Mouse (Mus musculus) midbrain, embryonic 14.5 days (tissue): Measurements from ENCODE around the gene Elavl2. TPM values are rescaled to one million over a fixed set of nuclear protein-coding genes. Genes with fewer than 3 reads are reported as not detected.
A peak's percentile ranks its signal among the peaks of the same experiment; 100 is the strongest.

ENCODE experiments used
- ATAC-seq: fragments of 200-750 bp; cut with Nextera tagmentation; 2 replicates; pipeline ENCODE4 v1.8.0; 2017; ENCODE audit warnings: moderate number of reproducible peaks, moderate library complexity; ENCODE audit not compliant: low FRiP score, low TSS enrichment
- DNase-seq: peaks from one replicate; pipeline ENCODE4 v3.0.0-alpha.2; 2015
- H3K27ac ChIP-seq: fragments of 300-500 bp; sonication (generic); replicated peaks from 2 replicates; pipeline ENCODE4 v1.5.1; 2014; ENCODE audit warnings: mild to moderate bottlenecking, low read depth, low read length, moderate library complexity
- H3K27me3 ChIP-seq: fragments of 300-500 bp; sonication (generic); 2 replicates; pipeline ENCODE4 v1.6.1; 2014; ENCODE audit warnings: low read length, control low read depth, mixed read lengths; ENCODE audit not compliant: control insufficient read depth, insufficient read depth
- H3K36me3 ChIP-seq: fragments of 300-500 bp; sonication (generic); 2 replicates; pipeline ENCODE4 v1.6.1; 2014; ENCODE audit warnings: low read length, control low read depth; ENCODE audit not compliant: control insufficient read depth, insufficient read depth
- H3K4me1 ChIP-seq: fragments of 300-500 bp; sonication (generic); 2 replicates; pipeline ENCODE4 v1.6.1; 2014; ENCODE audit warnings: mild to moderate bottlenecking, antibody characterized with exemption, low read length, control low read depth; ENCODE audit not compliant: control insufficient read depth, insufficient read depth
- H3K4me2 ChIP-seq: fragments of 300-500 bp; sonication (generic); 2 replicates; pipeline ENCODE4 v1.6.1; 2014; ENCODE audit warnings: mild to moderate bottlenecking, low read length, moderate library complexity
- H3K4me3 ChIP-seq: fragments of 300-500 bp; sonication (generic); replicated peaks from 2 replicates; pipeline ENCODE4 v1.5.1; 2014; ENCODE audit warnings: low read depth, low read length
- H3K9ac ChIP-seq: fragments of 300-500 bp; sonication (generic); replicated peaks from 2 replicates; pipeline ENCODE4 v1.6.1; 2014; ENCODE audit warnings: mild to moderate bottlenecking, low read length, moderate library complexity
- H3K9me3 ChIP-seq: fragments of 300-500 bp; sonication (generic); 2 replicates; pipeline ENCODE4 v1.6.1; 2016; ENCODE audit warnings: low read length, control low read depth, mixed read lengths; ENCODE audit not compliant: control insufficient read depth
- WGBS: fragments of 180-500 bp; shearing (Covaris S2); extraction: QIAGEN DNeasy Blood & Tissue Kit; methylation state at CpG from one replicate; pipeline ENCODE4 v1.1.7; 2014; 5-methylcytosine and 5-hydroxymethylcytosine counted together
- polyA plus RNA-seq: library from polyadenylated mRNA; unstranded; fragments of >200 nt; fragmentation: Nextera tagmentation; extraction: Ambion mirVana; gene quantifications from 2 replicates; pipeline ENCODE4 v1.2.1, GENCODE M21; 2014

Elavl2 gene
- polyA plus RNA-seq, 1 experiment from 2014 or later: 171 TPM

- no peaks in the 10 kb centered on the region for H3K9me3 ChIP-seq
- no peak overlapping the region for H3K4me2 ChIP-seq
- 89% methylated on average over 9 of the region's 9 CpGs for WGBS
- H3K4me1 ChIP-seq: no peaks in the 10 kb centered on the region
- no peak for DNase-seq
- ATAC-seq: no peak
- H3K36me3 ChIP-seq: peaks cover 14% of the 10 kb centered on the region; the same call in 1 of the 2 replicates
- no peak overlapping the region for H3K9ac ChIP-seq
- no peaks in the 10 kb centered on the region for H3K27me3 ChIP-seq
- no peak overlapping the region for H3K27ac ChIP-seq
- no peak overlapping the region for H3K4me3 ChIP-seq
These were observed 156.0 kb downstream of the Elavl2 start for GRCm38 (mm10) chr4:91244554-91244953.

- Histone ChIP-seq H3K4me2 (no peak overlapping the region), H3K36me3 (peaks cover 14% of the 10 kb centered on the region; the same call in 1 of the 2 replicates), H3K9me3 (no peaks in the 10 kb centered on the region), H3K9ac (no peak overlapping the region), H3K4me1 (no peaks in the 10 kb centered on the region), H3K4me3 (no peak overlapping the region), H3K27me3 (no peaks in the 10 kb centered on the region), H3K27ac (no peak overlapping the region)
- DNase-seq (no peak), ATAC-seq (no peak)
- WGBS: 89% methylated on average over 4 of the region's 4 CpGs
These were observed 156.7 kb downstream of the Elavl2 start for GRCm38 (mm10) chr4:91243896-91244295.

- 82% methylated on average over 6 of the region's 6 CpGs for WGBS
- Histone ChIP-seq H3K9me3 (no peaks in the 10 kb centered on the region), H3K4me3 (no peak overlapping the region), H3K4me1 (no peaks in the 10 kb centered on the region; the same call in 1 of the 2 replicates), H3K4me2 (no peak overlapping the region), H3K27me3 (no peaks in the 10 kb centered on the region), H3K27ac (no peak overlapping the region), H3K9ac (no peak overlapping the region), H3K36me3 (peaks cover 6% of the 10 kb centered on the region; the same call in 1 of the 2 replicates)
- ATAC-seq (no peak), DNase-seq (no peak)
These were observed 161.7 kb downstream of the Elavl2 start for GRCm38 (mm10) chr4:91238739-91239485.

- Histone ChIP-seq H3K9ac (no peak overlapping the region), H3K9me3 (no peaks in the 10 kb centered on the region), H3K4me3 (no peak overlapping the region), H3K27ac (peak overlapping the region; percentile 45), H3K4me1 (no peaks in the 10 kb centered on the region; the same call in 1 of the 2 replicates), H3K27me3 (no peaks in the 10 kb centered on the region), H3K36me3 (peaks cover 9% of the 10 kb centered on the region; the same call in 1 of the 2 replicates), H3K4me2 (no peak overlapping the region)
- WGBS: 14% methylated on average over 7 of the region's 7 CpGs
- DNase-seq: peak; percentile 41
- 0 out of 2 replicates have a peak, but pooled peaks have one; percentile 21 for ATAC-seq
These were observed 163.6 kb downstream of the Elavl2 start for GRCm38 (mm10) chr4:91236976-91237375.

GRCm38 (mm10) chr4:91234941-91235340 is 165.6 kb downstream of the Elavl2 start:
- Histone ChIP-seq H3K4me1 (no peaks in the 10 kb centered on the region; the same call in 1 of the 2 replicates), H3K27ac (no peak overlapping the region), H3K4me3 (no peak overlapping the region), H3K4me2 (no peak overlapping the region), H3K36me3 (peaks cover 9% of the 10 kb centered on the region; the same call in 1 of the 2 replicates), H3K27me3 (no peaks in the 10 kb centered on the region), H3K9me3 (no peaks in the 10 kb centered on the region), H3K9ac (no peak overlapping the region)
- WGBS: 73% methylated on average over 6 of the region's 6 CpGs
- ATAC-seq: no peak
- no peak for DNase-seq

- no peak for ATAC-seq
- WGBS: 96% methylated on average over 6 of the region's 6 CpGs
These were observed 167.0 kb downstream of the Elavl2 start for GRCm38 (mm10) chr4:91233599-91233998.

GRCm38 (mm10) chr4:91230439-91230863 is 170.1 kb downstream of the Elavl2 start:
- DNase-seq: peak; percentile 62
- H3K9ac ChIP-seq: no peak overlapping the region
- H3K4me1 ChIP-seq: no peaks in the 10 kb centered on the region
- no peak overlapping the region; the same call in 1 of the 2 replicates for H3K27ac ChIP-seq
- ATAC-seq: peak; percentile 69
- H3K27me3 ChIP-seq: no peaks in the 10 kb centered on the region
- H3K36me3 ChIP-seq: peaks cover 41% of the 10 kb centered on the region
- no peak overlapping the region for H3K4me3 ChIP-seq
- H3K9me3 ChIP-seq: no peaks in the 10 kb centered on the region
- WGBS: 66% methylated on average over 1 of the region's 1 CpGs
- H3K4me2 ChIP-seq: no peak overlapping the region

More at GRCm38 (mm10) chr4:91233599-91233998, 167.0 kb downstream of the Elavl2 start:
- Histone ChIP-seq H3K9me3 (no peaks in the 10 kb centered on the region), H3K4me3 (no peak overlapping the region), H3K27me3 (no peaks in the 10 kb centered on the region), H3K27ac (no peak overlapping the region), H3K4me1 (no peaks in the 10 kb centered on the region; the same call in 1 of the 2 replicates), H3K4me2 (no peak overlapping the region), H3K9ac (no peak overlapping the region), H3K36me3 (peaks cover 17% of the 10 kb centered on the region)
- no peak for DNase-seq

- Histone ChIP-seq H3K27ac (no peak overlapping the region), H3K4me2 (no peak overlapping the region), H3K4me1 (no peaks in the 10 kb centered on the region), H3K9me3 (no peaks in the 10 kb centered on the region), H3K36me3 (peaks cover 38% of the 10 kb centered on the region), H3K4me3 (no peak overlapping the region), H3K9ac (no peak overlapping the region), H3K27me3 (no peaks in the 10 kb centered on the region)
- 88% methylated on average over 3 of the region's 3 CpGs for WGBS
- no peak for DNase-seq
- ATAC-seq: no peak
These were observed 172.2 kb downstream of the Elavl2 start for GRCm38 (mm10) chr4:91228341-91228740.

- no peak overlapping the region for H3K9ac ChIP-seq
- H3K4me1 ChIP-seq: no peaks in the 10 kb centered on the region
- H3K4me2 ChIP-seq: no peak overlapping the region
- 89% methylated on average over 4 of the region's 4 CpGs for WGBS
- no peak overlapping the region for H3K4me3 ChIP-seq
- no peak for ATAC-seq
- H3K27me3 ChIP-seq: no peaks in the 10 kb centered on the region
- peaks cover 35% of the 10 kb centered on the region for H3K36me3 ChIP-seq
- H3K27ac ChIP-seq: no peak overlapping the region
- no peaks in the 10 kb centered on the region for H3K9me3 ChIP-seq
- no peak for DNase-seq
These were observed 176.8 kb downstream of the Elavl2 start for GRCm38 (mm10) chr4:91223811-91224210.
